ENCODE assay signal across 19 mouse cellular contexts in the genomic region with DNA sequence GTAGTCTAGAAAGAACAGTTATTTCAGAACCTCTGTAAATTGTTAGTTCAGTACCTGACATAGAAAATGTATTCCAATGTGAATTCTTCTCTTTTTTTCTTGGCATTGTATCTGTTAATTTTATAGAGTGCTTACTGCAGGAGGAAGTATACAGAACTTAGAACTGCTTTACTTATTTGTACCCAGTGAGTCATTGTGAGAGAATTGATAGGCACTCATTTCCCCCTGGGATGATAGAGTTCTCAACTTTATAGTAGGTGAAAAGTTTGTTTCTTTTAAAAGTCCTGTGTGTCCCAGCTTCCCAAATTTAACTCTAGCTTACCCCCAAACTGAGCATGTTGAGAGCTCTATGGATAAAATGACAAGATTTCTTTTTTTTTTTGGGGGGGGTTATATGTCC. TPM values are rescaled to one million over a fixed set of nuclear protein-coding genes. Genes with fewer than 3 reads are reported as not detected.
DNase-seq lines count a peak whose midpoint lies in the region; ATAC-seq and TF ChIP-seq lines count a peak whose summit lies in the region.
"Had no signal": no experiment of that assay in that cellular context is flagged by ENCODE, and none has a peak within 500 bp of the region (broad histone marks: within the 10 kb centered on the region; RNA-seq: fewer than 3 reads in every experiment).

No protein-coding gene starts in this region.

- no peak for ATAC-seq in hindbrain, embryonic 14.5 days (ENCODE audit: low FRiP score)
- ATAC-seq in hindbrain, embryonic 12.5 days (ENCODE audit: low FRiP score): no peak
- no peak for ATAC-seq in midbrain, embryonic 14.5 days (ENCODE audit: low FRiP score, low TSS enrichment)
- no peak for ATAC-seq in midbrain, embryonic 11.5 days (ENCODE audit: low FRiP score)
- ATAC-seq: intestine, embryonic 15.5 days; midbrain, embryonic 16.5 days had no signal

- no peak for TF ChIP-seq POLR2A in myocyte (IDR thresholded peaks at IDR 0.05; ENCODE audit: insufficient read length, low read depth)

- no peak overlapping the region for H3K9ac ChIP-seq in hindbrain, embryonic 14.5 days
- no peak overlapping the region for H3K9ac ChIP-seq in hindbrain, embryonic 12.5 days
- H3K9ac ChIP-seq in midbrain, embryonic 14.5 days (replicated peaks; ENCODE audit: low read length): no peak overlapping the region
- H3K9ac ChIP-seq in midbrain, embryonic 11.5 days (ENCODE audit: low read length): no peak overlapping the region
- H3K9ac ChIP-seq: embryonic facial prominence, embryonic 13.5 days; heart, embryonic 12.5 days; intestine, embryonic 15.5 days; lung, embryonic 14.5 days had no signal

- H3K79me2 ChIP-seq in myocyte (ENCODE audit: control insufficient read depth, insufficient read depth): peaks cover 61% of the 10 kb centered on the region

- H3ac ChIP-seq in myocyte (ENCODE audit: control insufficient read depth, insufficient read length): no peak overlapping the region

- H3K4me2 ChIP-seq in hindbrain, embryonic 14.5 days (replicated peaks): 0 out of 2 replicates have a peak overlapping the region, but pooled peaks have one; percentile 17
- no peak overlapping the region for H3K4me2 ChIP-seq in hindbrain, embryonic 12.5 days (replicated peaks)
- H3K4me2 ChIP-seq in midbrain, embryonic 14.5 days (ENCODE audit: low read length): 0 out of 2 replicates have a peak overlapping the region, but pooled peaks have one; percentile 1
- H3K4me2 ChIP-seq in midbrain, embryonic 11.5 days: no peak overlapping the region
- H3K4me2 ChIP-seq in myocyte (ENCODE audit: low read depth): peak overlapping the region; percentile 69
- H3K4me2 ChIP-seq: heart, embryonic 12.5 days; intestine, embryonic 15.5 days had no signal

- H3K9me3 ChIP-seq in hindbrain, embryonic 14.5 days (ENCODE audit: control insufficient read depth, low read length): no peaks in the 10 kb centered on the region
- H3K9me3 ChIP-seq in hindbrain, embryonic 12.5 days (replicated peaks): no peaks in the 10 kb centered on the region
- no peaks in the 10 kb centered on the region for H3K9me3 ChIP-seq in midbrain, embryonic 14.5 days (ENCODE audit: control insufficient read depth, low read length)
- H3K9me3 ChIP-seq in midbrain, embryonic 11.5 days (ENCODE audit: control insufficient read depth, low read length): no peaks in the 10 kb centered on the region
- H3K9me3 ChIP-seq: embryonic facial prominence, embryonic 13.5 days; heart, embryonic 12.5 days; intestine, embryonic 15.5 days had no signal

- no peak overlapping the region for H3K27ac ChIP-seq in hindbrain, embryonic 14.5 days
- H3K27ac ChIP-seq in hindbrain, embryonic 12.5 days: no peak overlapping the region
- H3K27ac ChIP-seq in midbrain, embryonic 14.5 days (replicated peaks; ENCODE audit: low read depth, low read length): no peak overlapping the region
- no peak overlapping the region for H3K27ac ChIP-seq in midbrain, embryonic 11.5 days (ENCODE audit: low read depth, low read length)
- H3K27ac ChIP-seq: embryonic facial prominence, embryonic 13.5 days; intestine, embryonic 15.5 days; left cerebral cortex, adult 2 months had no signal

- H3K4me3 ChIP-seq in hindbrain, embryonic 14.5 days (replicated peaks; ENCODE audit: low read length): no peak overlapping the region
- no peak overlapping the region for H3K4me3 ChIP-seq in hindbrain, embryonic 12.5 days
- no peak overlapping the region for H3K4me3 ChIP-seq in midbrain, embryonic 14.5 days (replicated peaks; ENCODE audit: low read depth, low read length)
- no peak overlapping the region for H3K4me3 ChIP-seq in midbrain, embryonic 11.5 days (ENCODE audit: low read depth, low read length)
- H3K4me3 ChIP-seq in myocyte: peak overlapping the region; percentile 85
- H3K4me3 ChIP-seq: heart, embryonic 12.5 days; intestine, embryonic 15.5 days had no signal

- no peaks in the 10 kb centered on the region for H3K36me3 ChIP-seq in hindbrain, embryonic 14.5 days (replicated peaks; ENCODE audit: control insufficient read depth, insufficient read depth)
- H3K36me3 ChIP-seq in hindbrain, embryonic 12.5 days: no peaks in the 10 kb centered on the region
- no peaks in the 10 kb centered on the region for H3K36me3 ChIP-seq in midbrain, embryonic 14.5 days (ENCODE audit: control insufficient read depth, insufficient read depth, low read length)
- no peaks in the 10 kb centered on the region for H3K36me3 ChIP-seq in midbrain, embryonic 11.5 days (ENCODE audit: control insufficient read depth, insufficient read depth, low read length)
- H3K36me3 ChIP-seq in myocyte (ENCODE audit: control insufficient read depth, insufficient read depth): no peaks in the 10 kb centered on the region
- H3K36me3 ChIP-seq: embryonic facial prominence, embryonic 13.5 days; heart, embryonic 12.5 days; intestine, embryonic 15.5 days had no signal

- H3K4me1 ChIP-seq in hindbrain, embryonic 14.5 days (replicated peaks; ENCODE audit: control insufficient read depth, insufficient read depth, low read length): no peaks in the 10 kb centered on the region
- no peaks in the 10 kb centered on the region for H3K4me1 ChIP-seq in hindbrain, embryonic 12.5 days
- no peaks in the 10 kb centered on the region for H3K4me1 ChIP-seq in midbrain, embryonic 14.5 days (ENCODE audit: control insufficient read depth, insufficient read depth, low read length)
- H3K4me1 ChIP-seq in midbrain, embryonic 11.5 days (ENCODE audit: control insufficient read depth, insufficient read depth, low read length): no peaks in the 10 kb centered on the region
- H3K4me1 ChIP-seq: heart, embryonic 12.5 days; intestine, embryonic 15.5 days had no signal

- no peak for DNase-seq in hindbrain, embryonic 14.5 days (ENCODE audit: low spot score)
- no peak for DNase-seq in midbrain, embryonic 14.5 days
- DNase-seq in midbrain, embryonic 11.5 days (ENCODE audit: low spot score, missing footprints): no peak
- DNase-seq in induced T-regulatory cell, adult 2 months (ENCODE audit: low read depth): peak; percentile 18
- DNase-seq in Muller cell, postnatal 12 days (ENCODE audit: inconsistent ontology term): no peak
- DNase-seq: adrenal gland, postnatal 14 days; cerebellum, adult 9-11 months; heart, postnatal 4 days; kidney, adult 9 months; kidney, postnatal 25 days; lung, embryonic 14.5 days; right cerebral cortex, postnatal 4 days had no signal

- H3K27me3 ChIP-seq in hindbrain, embryonic 14.5 days (ENCODE audit: control insufficient read depth, insufficient read depth, low read length): no peaks in the 10 kb centered on the region
- no peaks in the 10 kb centered on the region for H3K27me3 ChIP-seq in hindbrain, embryonic 12.5 days
- H3K27me3 ChIP-seq in midbrain, embryonic 14.5 days (ENCODE audit: control insufficient read depth, insufficient read depth, low read length): no peaks in the 10 kb centered on the region
- H3K27me3 ChIP-seq in midbrain, embryonic 11.5 days (ENCODE audit: control insufficient read depth, insufficient read depth, low read length): no peaks in the 10 kb centered on the region
- no peaks in the 10 kb centered on the region for H3K27me3 ChIP-seq in myocyte (ENCODE audit: control insufficient read depth, insufficient read depth, insufficient read length)
- H3K27me3 ChIP-seq: embryonic facial prominence, embryonic 13.5 days; intestine, embryonic 15.5 days had no signal

TF ChIP-seq in myocyte, 11 proteins besides CTCF, POLR2A, EP300 and RAD21:
- TF ChIP-seq SRF (IDR thresholded peaks at IDR 0.05; ENCODE audit: control insufficient read depth, insufficient read length, low read depth): no peak
- no peak for TF ChIP-seq CEBPB (IDR thresholded peaks at IDR 0.05; ENCODE audit: insufficient read depth, poor library complexity, severe bottlenecking)
- no peak for TF ChIP-seq TCF3 (IDR thresholded peaks at IDR 0.05; ENCODE audit: insufficient read length, low read depth)
- no peak for TF ChIP-seq MYOG (IDR thresholded peaks at IDR 0.05; ENCODE audit: control insufficient read depth in 1 of 3, insufficient read depth in 1 of 3, insufficient read length in 2 of 3, low read depth in 2 of 3)
- no peak for TF ChIP-seq REST (IDR thresholded peaks at IDR 0.05; ENCODE audit: insufficient read depth, insufficient read length)
- TF ChIP-seq MAX (IDR thresholded peaks at IDR 0.05; ENCODE audit: low read depth): no peak
- no peak for TF ChIP-seq USF1 (IDR thresholded peaks at IDR 0.05; ENCODE audit: low read depth)

RNA-seq across cellular contexts. Expression of a gene that starts 2.3 kb away (rescaled TPM):
- polyA plus RNA-seq in hindbrain, embryonic 14.5 days (2014; fragmentation: Nextera tagmentation; extraction: Ambion mirVana): 18.6 and 19.8 TPM in 2 replicates
- 10.7 and 13.4 TPM in 2 replicates for polyA plus RNA-seq in hindbrain, embryonic 12.5 days (2016; fragmentation: Nextera tagmentation; extraction: Ambion mirVana)
- polyA plus RNA-seq in midbrain, embryonic 14.5 days (2014; fragmentation: Nextera tagmentation; extraction: Ambion mirVana): 12.6 and 17.0 TPM in 2 replicates
- 6.2 and 6.3 TPM in 2 replicates for polyA plus RNA-seq in midbrain, embryonic 11.5 days (2014; fragmentation: Nextera tagmentation; extraction: Ambion mirVana)
- 8.1 TPM for polyA plus RNA-seq in myocyte (2012; fragmentation: generic; extraction: Trizol)

Comparison
In these comparisons a context has a peak if more than half of its experiments do, and no peak if none do; other contexts are left out.
1. H3K4me2 ChIP-seq: peak in hindbrain, embryonic 14.5 days (single experiment), midbrain, embryonic 14.5 days (single experiment) and myocyte (single experiment); none in hindbrain, embryonic 12.5 days (single experiment) and midbrain, embryonic 11.5 days (single experiment).